Mouse (Mus musculus) liver, embryonic 14.5 days (tissue): ENCODE data around the gene Gm45713. TPM values are rescaled to one million over a fixed set of nuclear protein-coding genes. Genes with fewer than 3 reads are reported as not detected.

Experiments used
- ATAC-seq: fragments of 200-750 bp; cut with Nextera tagmentation; 2 replicates; pipeline ENCODE4 v1.8.0; 2017; ENCODE audit warnings: moderate number of reproducible peaks, mild to moderate bottlenecking, moderate library complexity; ENCODE audit not compliant: insufficient read depth
- DNase-seq, 3 experiments: peaks; one replicate each; pipeline ENCODE4 v3.0.0-alpha.2; 2012 to 2013; ENCODE audit warnings: low read depth in 3 of 3, low spot score in 3 of 3
- H3K27ac ChIP-seq: fragments of 300-500 bp; sonication (generic); 2 replicates; pipeline ENCODE4 v1.5.1; 2014; ENCODE audit warnings: moderate library complexity, mild to moderate bottlenecking, control low read depth, inconsistent platforms
- H3K27me3 ChIP-seq: fragments of 300-500 bp; sonication (generic); 2 replicates; pipeline ENCODE4 v1.6.1; 2014; ENCODE audit warnings: mild to moderate bottlenecking, low read length, moderate library complexity; ENCODE audit not compliant: control insufficient read depth, insufficient read depth
- H3K36me3 ChIP-seq: fragments of 300-500 bp; sonication (generic); replicated peaks from 2 replicates; pipeline ENCODE4 v1.6.1; 2014; ENCODE audit warnings: low read depth; ENCODE audit not compliant: control insufficient read depth, insufficient read depth
- H3K4me1 ChIP-seq, 2 experiments: fragments of 200-500 bp in 1 of 2; fragments of 300-500 bp in 1 of 2; sonication (generic) in 1 of 2; replicated peaks; 2 replicates each; pipeline ENCODE4 v1.6.1; 2012 to 2014; ENCODE audit warnings: antibody characterized with exemption in 1 of 2, inconsistent platforms in 1 of 2, low read length in 1 of 2; ENCODE audit not compliant: control insufficient read depth in 2 of 2, insufficient read depth in 2 of 2
- H3K4me2 ChIP-seq: fragments of 300-500 bp; sonication (generic); 2 replicates; pipeline ENCODE4 v1.6.1; 2014; ENCODE audit warnings: low read depth, mild to moderate bottlenecking, control low read depth, moderate library complexity
- H3K4me3 ChIP-seq, 2 experiments: fragments of 200-500 bp in 1 of 2; fragments of 300-500 bp in 1 of 2; sonication (generic) in 1 of 2; 2 replicates each; pipeline ENCODE4 v1.5.1; 2012 to 2014; ENCODE audit warnings: low read depth in 2 of 2, low read length in 2 of 2, mild to moderate bottlenecking in 2 of 2, control low read depth in 1 of 2, inconsistent platforms in 1 of 2, moderate library complexity in 1 of 2; ENCODE audit not compliant: insufficient read depth in 1 of 2
- H3K9ac ChIP-seq: fragments of 300-500 bp; sonication (generic); replicated peaks from 2 replicates; pipeline ENCODE4 v1.6.1; 2014; ENCODE audit warnings: mild to moderate bottlenecking, control low read depth, moderate library complexity
- H3K9me3 ChIP-seq: fragments of 300-500 bp; sonication (generic); 2 replicates; pipeline ENCODE4 v1.6.1; 2016; ENCODE audit warnings: low read length, mixed read lengths; ENCODE audit not compliant: control insufficient read depth
- CTCF ChIP-seq: IDR thresholded peaks from 2 replicates; pipeline ENCODE4 v1.5.1; 2016; ENCODE audit warnings: antibody characterized with exemption, low read depth, control low read depth
- EP300 ChIP-seq: IDR thresholded peaks from 2 replicates; pipeline ENCODE4 v1.6.1; 2016; ENCODE audit warnings: antibody characterized with exemption, low read depth
- WGBS: fragments of 180-500 bp; shearing (Covaris S2); extraction: QIAGEN DNeasy Blood & Tissue Kit; methylation state at CpG from one replicate; pipeline ENCODE4 v1.1.7; 2014; ENCODE audit not compliant: insufficient replicate concordance; 5-methylcytosine and 5-hydroxymethylcytosine counted together
- polyA plus RNA-seq, 2 experiments: library from polyadenylated mRNA; depleted of rRNA in 1 of 2; stranded (reverse) in 1 of 2; unstranded in 1 of 2; fragments of >200 nt; fragmentation: Nextera tagmentation in 1 of 2; extraction: Ambion mirVana in 1 of 2; gene quantifications; 2 replicates each; pipeline versions ENCODE4 v1.2.1 to v1.2.3; 2012 to 2014

Gene Gm45713
- polyA plus RNA-seq, 2 experiments = 0.63 TPM; not detected in 1

- Histone ChIP-seq H3K9ac (no peak overlapping the region), H3K36me3 (no peaks in the 10 kb centered on the region), H3K27me3 (peaks cover 36% of the 10 kb centered on the region), H3K4me1 (peaks cover 2 to 3% of the 10 kb centered on the region in 2 experiments; a peak in 1 of 4 replicates), H3K27ac (no peak overlapping the region), H3K4me2 (no peak overlapping the region), H3K4me3 (no peak overlapping the region), H3K9me3 (no peaks in the 10 kb centered on the region)
- TF ChIP-seq CTCF (no peak), EP300 (no peak)
- DNase-seq (no peak), ATAC-seq (no peak)
- 71% methylated on average over 3 of the region's 3 CpGs for WGBS
These were observed 24.8 kb upstream of the Gm45713 start for GRCm38 (mm10) chr7:45160866-45161265.

GRCm38 (mm10) chr7:45160316-45160800, 24.3 kb upstream of the Gm45713 start:
- ATAC-seq (no peak), DNase-seq (no peak)
- Histone ChIP-seq H3K27me3 (peaks cover 31% of the 10 kb centered on the region), H3K27ac (no peak overlapping the region), H3K4me1 (peaks cover 2 to 3% of the 10 kb centered on the region in 2 experiments; a peak in 1 of 4 replicates), H3K9ac (no peak overlapping the region), H3K4me3 (no peak overlapping the region), H3K4me2 (no peak overlapping the region), H3K36me3 (no peaks in the 10 kb centered on the region), H3K9me3 (no peaks in the 10 kb centered on the region)
- 70% methylated on average over 6 of the region's 6 CpGs for WGBS
- TF ChIP-seq EP300 (no peak), CTCF (no peak)

DNA sequence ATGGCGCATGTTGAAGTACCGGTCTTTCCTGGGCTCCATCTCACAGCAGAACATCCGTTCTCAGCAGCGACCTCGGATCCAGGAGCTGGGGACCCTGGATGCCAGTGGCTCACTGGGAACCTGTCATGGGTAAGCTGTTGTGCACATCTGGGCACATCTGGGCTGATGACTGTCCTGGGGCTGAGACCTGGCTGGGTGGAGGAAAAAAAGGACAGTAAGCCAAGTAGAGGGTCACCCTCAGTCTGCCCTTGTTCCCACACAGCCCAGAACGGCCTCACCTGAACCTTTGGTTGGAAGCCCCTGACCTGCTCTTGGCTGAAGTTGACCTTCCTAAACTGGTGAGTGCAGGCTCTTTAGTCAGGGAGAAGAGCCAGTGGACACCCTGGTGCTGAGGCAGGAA, 23.0 kb upstream of the Gm45713 start:
- TF ChIP-seq CTCF = no peak
- H3K4me2 ChIP-seq = no peak overlapping the region
- H3K9me3 ChIP-seq = no peaks in the 10 kb centered on the region
- no peak overlapping the region for H3K9ac ChIP-seq
- H3K4me3 ChIP-seq = no peak overlapping the region
- H3K27me3 ChIP-seq = peaks cover 17% of the 10 kb centered on the region
- H3K4me1 ChIP-seq = peaks cover 3 to 5% of the 10 kb centered on the region in 2 experiments; a peak in 2 of 4 replicates
- no peak for DNase-seq
- H3K36me3 ChIP-seq = no peaks in the 10 kb centered on the region
- ATAC-seq = no peak
- WGBS = 85% methylated on average over 6 of the region's 6 CpGs
- H3K27ac ChIP-seq = no peak overlapping the region

GRCm38 (mm10) chr7:45157459-45157858, 21.4 kb upstream of the Gm45713 start:
- 79% methylated on average over 14 of the region's 14 CpGs for WGBS
- peaks cover 2% of the 10 kb centered on the region for H3K27me3 ChIP-seq
- H3K4me3 ChIP-seq = no peak overlapping the region
- TF ChIP-seq CTCF (no peak), EP300 (no peak)
- no peaks in the 10 kb centered on the region for H3K9me3 ChIP-seq
- no peak overlapping the region for H3K9ac ChIP-seq
- H3K4me1 ChIP-seq = peaks cover 6 to 12% of the 10 kb centered on the region in 2 experiments; a peak in 3 of 4 replicates
- H3K36me3 ChIP-seq = no peaks in the 10 kb centered on the region
- H3K27ac ChIP-seq = no peak overlapping the region
- DNase-seq (no peak), ATAC-seq (no peak)
- H3K4me2 ChIP-seq = no peak overlapping the region

DNA sequence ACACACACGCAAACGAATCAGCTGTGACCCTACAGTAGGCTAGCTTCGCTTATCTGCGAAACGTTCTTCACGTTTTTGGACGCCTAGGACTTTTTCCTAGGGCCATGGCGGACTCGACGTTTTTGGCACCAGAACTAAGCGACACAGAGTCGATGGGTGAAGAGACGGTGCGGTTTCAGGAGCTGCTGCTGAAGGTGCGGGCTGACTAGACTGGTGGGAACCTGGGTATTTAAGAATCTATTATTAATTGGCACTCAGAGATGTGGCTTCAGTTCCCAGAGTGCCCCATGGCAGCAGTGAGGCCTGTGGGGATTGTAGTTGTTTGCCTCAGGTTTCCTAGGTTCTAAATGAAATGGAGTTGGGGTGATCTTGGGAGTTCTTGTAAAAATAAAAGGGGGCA, 20.2 kb upstream of the Gm45713 start:
- peaks cover 3 to 10% of the 10 kb centered on the region in 2 experiments; a peak in 3 of 4 replicates for H3K4me1 ChIP-seq
- ATAC-seq (no peak), DNase-seq (no peak)
- H3K4me3 ChIP-seq = no peak overlapping the region
- H3K27ac ChIP-seq = no peak overlapping the region
- H3K9me3 ChIP-seq = no peaks in the 10 kb centered on the region
- no peak overlapping the region for H3K9ac ChIP-seq
- no peaks in the 10 kb centered on the region for H3K27me3 ChIP-seq
- TF ChIP-seq CTCF (no peak), EP300 (no peak)
- WGBS = 88% methylated on average over 15 of the region's 15 CpGs
- H3K4me2 ChIP-seq = no peak overlapping the region
- H3K36me3 ChIP-seq = no peaks in the 10 kb centered on the region
